Mouse (Mus musculus) forebrain, embryonic 10.5 days (tissue): ENCODE measurements around the gene Ror1. TPM values are rescaled to one million over a fixed set of nuclear protein-coding genes. Genes with fewer than 3 reads are reported as not detected.

ENCODE experiments used
- DNase-seq: peaks from one replicate; pipeline ENCODE4 v3.0.0-alpha.2; 2017; ENCODE audit warnings: low spot score; ENCODE audit errors: extremely low spot score
- H3K27ac ChIP-seq: fragments of 300-500 bp; sonication (generic); 2 replicates; pipeline ENCODE4 v1.5.1; 2016; ENCODE audit warnings: mild to moderate bottlenecking
- H3K27me3 ChIP-seq: fragments of 300-500 bp; sonication (generic); 2 replicates; pipeline ENCODE4 v1.6.1; 2016; ENCODE audit warnings: mild to moderate bottlenecking; ENCODE audit not compliant: poor library complexity, severe bottlenecking
- H3K36me3 ChIP-seq: fragments of 300-500 bp; sonication (generic); replicated peaks from 2 replicates; pipeline ENCODE4 v1.6.1; 2016; ENCODE audit warnings: mild to moderate bottlenecking, moderate library complexity
- H3K4me1 ChIP-seq: fragments of 300-500 bp; sonication (generic); 2 replicates; pipeline ENCODE4 v1.6.1; 2016
- H3K4me3 ChIP-seq: fragments of 300-500 bp; sonication (generic); 2 replicates; pipeline ENCODE4 v1.5.1; 2016; ENCODE audit warnings: mild to moderate bottlenecking, moderate library complexity
- H3K9me3 ChIP-seq: fragments of 300-500 bp; sonication (generic); 2 replicates; pipeline ENCODE4 v1.6.1; 2016; ENCODE audit warnings: mild to moderate bottlenecking, moderate library complexity
- WGBS: fragments of 180-500 bp; shearing (Covaris S2); methylation state at CpG from one replicate; pipeline ENCODE4 v1.1.7; 2016; 5-methylcytosine and 5-hydroxymethylcytosine counted together
- polyA plus RNA-seq: library from polyadenylated mRNA; unstranded; fragments of >200 nt; fragmentation: Nextera tagmentation; extraction: Ambion mirVana; gene quantifications from 2 replicates; pipeline ENCODE4 v1.2.1, GENCODE M21; 2016

Gene Ror1
- polyA plus RNA-seq, 1 experiment from 2014 or later = 7.0 TPM

DNA sequence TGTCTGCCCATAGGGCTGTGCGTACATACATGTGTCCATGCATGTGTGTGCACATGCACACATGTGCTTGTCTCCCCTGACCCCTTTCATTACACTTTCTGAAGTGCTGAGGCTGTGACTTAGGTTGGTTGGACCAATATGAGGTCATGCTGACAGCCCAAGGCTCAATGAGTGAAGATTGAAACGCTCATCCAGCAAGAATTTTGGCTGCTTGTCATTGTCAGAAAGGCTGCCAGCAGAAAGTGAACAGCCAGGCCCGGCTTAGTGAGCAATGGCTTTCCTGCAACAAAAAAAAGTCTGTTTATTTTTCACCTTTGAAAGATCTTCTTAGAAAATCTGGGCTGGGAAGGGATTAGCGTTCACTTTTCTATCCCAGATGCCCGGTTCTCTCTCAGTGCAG, 86.1 kb downstream of the Ror1 start:
- no peaks in the 10 kb centered on the region for H3K36me3 ChIP-seq
- peaks cover 12% of the 10 kb centered on the region for H3K4me1 ChIP-seq
- DNase-seq = no peak
- no peaks in the 10 kb centered on the region for H3K27me3 ChIP-seq
- no peak overlapping the region for H3K4me3 ChIP-seq
- H3K27ac ChIP-seq = no peak overlapping the region
- 74% methylated on average over 5 of the region's 5 CpGs for WGBS
- no peaks in the 10 kb centered on the region for H3K9me3 ChIP-seq

GRCm38 (mm10) chr4:100186781-100187180, 91.2 kb downstream of the Ror1 start:
- 83% methylated on average over 8 of the region's 8 CpGs for WGBS
- H3K27ac ChIP-seq = no peak overlapping the region
- H3K4me3 ChIP-seq = no peak overlapping the region
- H3K36me3 ChIP-seq = no peaks in the 10 kb centered on the region
- no peaks in the 10 kb centered on the region for H3K27me3 ChIP-seq
- H3K9me3 ChIP-seq = no peaks in the 10 kb centered on the region
- no peak for DNase-seq
- H3K4me1 ChIP-seq = peaks cover 20% of the 10 kb centered on the region

DNA sequence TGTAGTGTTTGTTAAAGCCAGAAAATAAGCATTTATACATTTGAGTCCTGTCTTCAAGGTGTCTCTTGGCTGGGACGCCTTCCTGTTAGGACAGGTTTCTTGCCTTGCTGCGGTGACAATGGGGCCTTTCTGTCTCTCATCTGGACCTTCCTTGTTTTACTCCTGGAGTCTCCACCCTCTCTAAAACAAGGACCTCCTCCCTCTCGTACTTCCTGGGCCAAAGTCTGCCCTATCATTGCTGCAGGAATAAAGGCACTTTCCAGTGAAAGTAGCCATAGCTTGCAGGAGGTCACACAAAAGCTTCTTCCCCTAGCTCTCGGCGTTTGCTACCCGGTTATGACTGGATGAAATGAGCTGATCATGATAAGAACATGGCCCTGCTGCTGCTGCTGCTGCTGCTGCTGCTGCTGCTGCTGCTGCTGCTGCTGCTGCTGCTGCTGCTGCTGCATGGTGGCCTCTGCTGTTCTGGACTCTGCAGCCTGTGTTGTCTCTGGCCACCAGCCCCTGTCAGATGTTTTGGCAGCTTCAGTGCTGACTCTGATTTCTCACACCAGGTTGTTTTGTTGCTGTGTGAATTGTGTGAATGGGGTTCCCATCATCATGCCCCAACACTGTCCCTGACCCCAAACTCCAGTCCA, 92.1 kb downstream of the Ror1 start:
- no peaks in the 10 kb centered on the region for H3K36me3 ChIP-seq
- H3K4me1 ChIP-seq = peaks cover 17% of the 10 kb centered on the region
- H3K4me3 ChIP-seq = no peak overlapping the region
- DNase-seq = no peak
- peak overlapping the region; percentile 58; the same call in 1 of the 2 replicates for H3K27ac ChIP-seq
- WGBS = 52% methylated on average over 6 of the region's 6 CpGs
- no peaks in the 10 kb centered on the region for H3K9me3 ChIP-seq
- H3K27me3 ChIP-seq = no peaks in the 10 kb centered on the region

GRCm38 (mm10) chr4:100188201-100188699, 92.7 kb downstream of the Ror1 start:
- Histone ChIP-seq H3K4me3 (no peak overlapping the region), H3K27ac (peak overlapping the region; percentile 58), H3K36me3 (no peaks in the 10 kb centered on the region), H3K9me3 (no peaks in the 10 kb centered on the region), H3K27me3 (no peaks in the 10 kb centered on the region), H3K4me1 (peaks cover 17% of the 10 kb centered on the region)
- no peak for DNase-seq
- 29% methylated on average over 4 of the region's 4 CpGs for WGBS

- H3K27me3 ChIP-seq = no peaks in the 10 kb centered on the region
- H3K4me1 ChIP-seq = peaks cover 17% of the 10 kb centered on the region
- no peaks in the 10 kb centered on the region for H3K36me3 ChIP-seq
- WGBS = 92% methylated on average over 6 of the region's 6 CpGs
- no peak overlapping the region for H3K27ac ChIP-seq
- H3K4me3 ChIP-seq = no peak overlapping the region
- H3K9me3 ChIP-seq = no peaks in the 10 kb centered on the region
- no peak for DNase-seq
These were observed 95.9 kb downstream of the Ror1 start for GRCm38 (mm10) chr4:100191483-100191882.

- Histone ChIP-seq H3K27ac (no peak overlapping the region), H3K4me3 (no peak overlapping the region), H3K36me3 (no peaks in the 10 kb centered on the region), H3K27me3 (no peaks in the 10 kb centered on the region), H3K9me3 (no peaks in the 10 kb centered on the region), H3K4me1 (no peaks in the 10 kb centered on the region)
- DNase-seq = no peak
- 89% methylated on average over 3 of the region's 3 CpGs for WGBS
These were observed 98.5 kb downstream of the Ror1 start for GRCm38 (mm10) chr4:100194136-100194535.

GRCm38 (mm10) chr4:100196255-100196793, 100.7 kb downstream of the Ror1 start:
- peaks cover 5% of the 10 kb centered on the region; the same call in 1 of the 2 replicates for H3K4me1 ChIP-seq
- no peaks in the 10 kb centered on the region for H3K27me3 ChIP-seq
- no peaks in the 10 kb centered on the region for H3K9me3 ChIP-seq
- H3K4me3 ChIP-seq = no peak overlapping the region
- no peaks in the 10 kb centered on the region for H3K36me3 ChIP-seq
- 89% methylated on average over 5 of the region's 5 CpGs for WGBS
- H3K27ac ChIP-seq = no peak overlapping the region
- DNase-seq = no peak

DNA sequence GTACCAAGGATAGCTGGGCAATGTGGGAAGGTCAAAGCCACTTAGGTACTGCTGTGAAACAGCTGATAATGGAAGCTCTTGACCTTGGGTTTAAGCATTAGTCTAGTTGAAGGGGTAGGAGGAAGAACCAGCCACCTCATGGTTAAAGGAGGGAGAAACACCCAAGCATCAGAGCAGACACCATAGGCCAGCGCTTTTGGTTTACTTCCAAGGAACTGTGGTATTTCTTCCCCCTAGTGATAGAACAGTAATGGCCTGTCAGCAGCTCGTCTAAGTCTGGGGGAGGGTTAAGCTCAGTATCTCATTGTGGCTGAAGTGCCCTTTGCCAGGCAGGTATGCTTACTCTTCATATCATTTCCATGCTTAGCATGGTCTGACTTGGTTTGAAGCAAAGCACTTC, 102.7 kb downstream of the Ror1 start:
- H3K4me1 ChIP-seq = peaks cover 7% of the 10 kb centered on the region; the same call in 1 of the 2 replicates
- no peak overlapping the region for H3K4me3 ChIP-seq
- DNase-seq = no peak
- 94% methylated on average over 2 of the region's 2 CpGs for WGBS
- no peaks in the 10 kb centered on the region for H3K27me3 ChIP-seq
- H3K36me3 ChIP-seq = no peaks in the 10 kb centered on the region
- H3K9me3 ChIP-seq = no peaks in the 10 kb centered on the region
- H3K27ac ChIP-seq = no peak overlapping the region

- Histone ChIP-seq H3K4me3 (no peak overlapping the region), H3K27me3 (no peaks in the 10 kb centered on the region), H3K27ac (no peak overlapping the region), H3K4me1 (peaks cover 14% of the 10 kb centered on the region; the same call in 1 of the 2 replicates), H3K9me3 (no peaks in the 10 kb centered on the region), H3K36me3 (no peaks in the 10 kb centered on the region)
- 39% methylated on average over 2 of the region's 2 CpGs for WGBS
- no peak for DNase-seq
These were observed 105.7 kb downstream of the Ror1 start for GRCm38 (mm10) chr4:100201322-100201721.

- WGBS = 82% methylated on average over 5 of the region's 5 CpGs
- H3K27me3 ChIP-seq = no peaks in the 10 kb centered on the region
These were observed 107.5 kb downstream of the Ror1 start for GRCm38 (mm10) chr4:100203066-100203465.

GRCm38 (mm10) chr4:100203688-100204087, 108.1 kb downstream of the Ror1 start:
- no peaks in the 10 kb centered on the region for H3K36me3 ChIP-seq
- H3K9me3 ChIP-seq = no peaks in the 10 kb centered on the region
- H3K27ac ChIP-seq = peak overlapping the region; percentile 56
- H3K4me1 ChIP-seq = peaks cover 16% of the 10 kb centered on the region
- WGBS = 60% methylated on average over 5 of the region's 5 CpGs
- no peaks in the 10 kb centered on the region for H3K27me3 ChIP-seq
- no peak for DNase-seq
- H3K4me3 ChIP-seq = no peak overlapping the region

More at GRCm38 (mm10) chr4:100203066-100203465, 107.5 kb downstream of the Ror1 start:
- Histone ChIP-seq H3K4me1 (peaks cover 14% of the 10 kb centered on the region; the same call in 1 of the 2 replicates), H3K36me3 (no peaks in the 10 kb centered on the region), H3K4me3 (no peak overlapping the region), H3K9me3 (no peaks in the 10 kb centered on the region), H3K27ac (no peak overlapping the region)
- no peak for DNase-seq

GRCm38 (mm10) chr4:100204381-100204780, 108.8 kb downstream of the Ror1 start:
- WGBS = 77% methylated on average over 12 of the region's 12 CpGs
- Histone ChIP-seq H3K4me3 (no peak overlapping the region), H3K27me3 (no peaks in the 10 kb centered on the region), H3K27ac (0 out of 2 replicates have a peak overlapping the region, but pooled peaks have one; percentile 56), H3K36me3 (no peaks in the 10 kb centered on the region), H3K9me3 (no peaks in the 10 kb centered on the region), H3K4me1 (peaks cover 22% of the 10 kb centered on the region)
- DNase-seq = no peak

- Histone ChIP-seq H3K4me3 (no peak overlapping the region), H3K4me1 (peaks cover 22% of the 10 kb centered on the region), H3K9me3 (no peaks in the 10 kb centered on the region), H3K27me3 (no peaks in the 10 kb centered on the region), H3K27ac (no peak overlapping the region), H3K36me3 (no peaks in the 10 kb centered on the region)
- 59% methylated on average over 4 of the region's 4 CpGs for WGBS
- no peak for DNase-seq
These were observed 112.5 kb downstream of the Ror1 start for GRCm38 (mm10) chr4:100208081-100208480.
